ENCODE assay signal across 8 mouse cellular contexts in genomic region chr8:64204167-64204566, GRCm38 (mm10). TPM values are rescaled to one million over a fixed set of nuclear protein-coding genes. Genes with fewer than 3 reads are reported as not detected.
DNase-seq lines count a peak whose midpoint lies in the region; ATAC-seq and TF ChIP-seq lines count a peak whose summit lies in the region.

No protein-coding gene starts in this region.

- H3K4me3 ChIP-seq in hindbrain, embryonic 15.5 days: peak overlapping the region; percentile 85
- H3K4me3 ChIP-seq in limb, embryonic 10.5 days: peak overlapping the region; percentile 71
- peak overlapping the region; percentile 75 for H3K4me3 ChIP-seq in midbrain, embryonic 13.5 days (replicated peaks)
- peak overlapping the region; percentile 61 for H3K4me3 ChIP-seq in stomach, postnatal 0 days (ENCODE audit: low read depth, low read length)

- peak; percentile 63 for TF ChIP-seq CTCF in stomach, postnatal 0 days (IDR thresholded peaks at IDR 0.05; ENCODE audit: low read depth)

- ATAC-seq in hindbrain, embryonic 15.5 days (ENCODE audit: low FRiP score, low read depth): peak; percentile 74
- ATAC-seq in midbrain, embryonic 13.5 days: peak; percentile 75
- ATAC-seq in stomach, postnatal 0 days (ENCODE audit: low FRiP score, low TSS enrichment): peak; percentile 61; the same call in 1 of the 2 replicates

- H3K4me1 ChIP-seq in hindbrain, embryonic 15.5 days (replicated peaks): peaks cover 24% of the 10 kb centered on the region
- H3K4me1 ChIP-seq in limb, embryonic 10.5 days: peaks cover 30% of the 10 kb centered on the region
- H3K4me1 ChIP-seq in midbrain, embryonic 13.5 days (replicated peaks): peaks cover 20% of the 10 kb centered on the region
- no peaks in the 10 kb centered on the region for H3K4me1 ChIP-seq in stomach, postnatal 0 days (replicated peaks; ENCODE audit: control insufficient read depth, insufficient read depth)

- peak overlapping the region; percentile 99 for H3K4me2 ChIP-seq in hindbrain, embryonic 15.5 days
- H3K4me2 ChIP-seq in midbrain, embryonic 13.5 days (replicated peaks): peak overlapping the region; percentile 97
- H3K4me2 ChIP-seq in stomach, postnatal 0 days (replicated peaks; ENCODE audit: low read depth): peak overlapping the region; percentile 98

- no peak for TF ChIP-seq EP300 in stomach, postnatal 0 days (optimal IDR thresholded peaks at IDR 0.05)

- no peaks in the 10 kb centered on the region for H3K9me3 ChIP-seq in hindbrain, embryonic 15.5 days
- no peaks in the 10 kb centered on the region for H3K9me3 ChIP-seq in limb, embryonic 10.5 days (replicated peaks)
- H3K9me3 ChIP-seq in midbrain, embryonic 13.5 days: no peaks in the 10 kb centered on the region
- no peaks in the 10 kb centered on the region for H3K9me3 ChIP-seq in stomach, postnatal 0 days (ENCODE audit: control insufficient read depth, low read length)

- DNase-seq in adrenal gland, postnatal 36 days: peak; percentile 71 to 76
- peak; percentile 72 for DNase-seq in embryo, embryonic 11 days
- peak; percentile 64 for DNase-seq in gastrocnemius, postnatal 25 days
- peak; percentile 62 for DNase-seq in limb, embryonic 10.5 days (ENCODE audit: low spot score)
- DNase-seq in stomach, postnatal 0 days (ENCODE audit: low spot score): peak; percentile 54
- DNase-seq in natural killer cell, adult 2 months (ENCODE audit: low spot score in 2 of 2): no peak

- WGBS in hindbrain, embryonic 15.5 days: 2% methylated on average over 19 of the region's 19 CpGs
- WGBS in limb, embryonic 10.5 days: under 1% methylated on average over 19 of the region's 19 CpGs
- 2% methylated on average over 19 of the region's 19 CpGs for WGBS in midbrain, embryonic 13.5 days
- 6% methylated on average over 19 of the region's 19 CpGs for WGBS in stomach, postnatal 0 days

- H3K9ac ChIP-seq in hindbrain, embryonic 15.5 days: no peak overlapping the region
- 0 out of 2 replicates have a peak overlapping the region, but pooled peaks have one; percentile 77 for H3K9ac ChIP-seq in midbrain, embryonic 13.5 days (replicated peaks)
- no peak overlapping the region for H3K9ac ChIP-seq in stomach, postnatal 0 days (ENCODE audit: low read length)

- H3K27ac ChIP-seq in hindbrain, embryonic 15.5 days (replicated peaks): no peak overlapping the region
- H3K27ac ChIP-seq in limb, embryonic 10.5 days: 0 out of 2 replicates have a peak overlapping the region, but pooled peaks have one; percentile 14
- no peak overlapping the region for H3K27ac ChIP-seq in midbrain, embryonic 13.5 days
- no peak overlapping the region for H3K27ac ChIP-seq in stomach, postnatal 0 days (replicated peaks)

- H3K27me3 ChIP-seq in hindbrain, embryonic 15.5 days: peaks cover 10% of the 10 kb centered on the region
- H3K27me3 ChIP-seq in limb, embryonic 10.5 days (ENCODE audit: low read depth, poor library complexity, severe bottlenecking): peaks cover 27% of the 10 kb centered on the region
- peaks cover 41% of the 10 kb centered on the region for H3K27me3 ChIP-seq in midbrain, embryonic 13.5 days
- no peaks in the 10 kb centered on the region; the same call in 1 of the 2 replicates for H3K27me3 ChIP-seq in stomach, postnatal 0 days (ENCODE audit: control insufficient read depth, insufficient read depth, low read length)

- no peaks in the 10 kb centered on the region for H3K36me3 ChIP-seq in hindbrain, embryonic 15.5 days
- H3K36me3 ChIP-seq in limb, embryonic 10.5 days: no peaks in the 10 kb centered on the region
- no peaks in the 10 kb centered on the region for H3K36me3 ChIP-seq in midbrain, embryonic 13.5 days
- no peaks in the 10 kb centered on the region for H3K36me3 ChIP-seq in stomach, postnatal 0 days (ENCODE audit: control insufficient read depth, insufficient read depth, low read length)

RNA-seq across cellular contexts. Expression of gene Tll1, which starts 1.9 kb away (rescaled TPM):
- 1 to 10 TPM; 2.0 to 2.9 TPM for total RNA-seq in adrenal gland, postnatal 36 days (2021)
- total RNA-seq in gastrocnemius, postnatal 25 days (2021): 1 to 10 TPM in 1 of 2 experiments, under 1 TPM in 1; 0.59 to 1.1 TPM
- 3.2 and 4.4 TPM in 2 replicates for polyA plus RNA-seq in hindbrain, embryonic 15.5 days (2015; fragmentation: Nextera tagmentation; extraction: Ambion mirVana)
- 1.1 and 1.9 TPM in 2 replicates for polyA plus RNA-seq in limb, embryonic 10.5 days (2016; fragmentation: Nextera tagmentation; extraction: Ambion mirVana)
- 1.9 and 3.2 TPM in 2 replicates for polyA plus RNA-seq in midbrain, embryonic 13.5 days (2015; fragmentation: Nextera tagmentation; extraction: Ambion mirVana)
- 0.33 and 0.70 TPM in 2 replicates for polyA plus RNA-seq in stomach, postnatal 0 days (2015; fragmentation: Nextera tagmentation; extraction: Ambion mirVana)

Comparison
In these comparisons a context has a peak if more than half of its experiments do, and no peak if none do; other contexts are left out.
1. DNase-seq: peak in adrenal gland, postnatal 36 days (2 of 2), embryo, embryonic 11 days (single experiment), gastrocnemius, postnatal 25 days (single experiment), limb, embryonic 10.5 days (single experiment) and stomach, postnatal 0 days (single experiment); none in natural killer cell, adult 2 months (0 of 2).
2. Peak in every context shown above with its lines, with median percentiles within 50 percentile points of each other: ATAC-seq, H3K4me2 ChIP-seq and H3K4me3 ChIP-seq.